Mouse (Mus musculus): ENCODE data around the gene Etfa. TPM values are rescaled to one million over a fixed set of nuclear protein-coding genes. Genes with fewer than 3 reads are reported as not detected.

The Etfa gene
- total RNA-seq (2021), result 10 to 100 TPM; 37.0 to 42.5 TPM
- long read RNA-seq, experiment 1, transcript Etfa-201 (12 exons, 1,392 nt), result major isoform, 62 of 70 reads
- long read RNA-seq, experiment 1, partial matches to known transcripts, result 4 of 70 reads
- long read RNA-seq, experiment 1, other reads (novel, unspliced or antisense), result 4 of 70 reads
- long read RNA-seq, experiment 2, transcript Etfa-201 (12 exons, 1,392 nt), result major isoform, 62 of 72 reads
- long read RNA-seq, experiment 2, partial matches to known transcripts, result 7 of 72 reads
- long read RNA-seq, experiment 2, other reads (novel, unspliced or antisense), result 3 of 72 reads

GRCm38 (mm10) chr9:55512027-55512543, at the start of gene Etfa:
Gene Etfa (minus strand): TSS chr9:55512243.
- DNase-seq (ENCODE audit: low spot score in 2 of 2), result peak; percentile 92 to 95

- DNase-seq (ENCODE audit: low spot score in 2 of 2), result no peak
Observed at GRCm38 (mm10) chr9:55560960-55561359, 48.9 kb upstream of the Etfa start.

- DNase-seq (ENCODE audit: low spot score in 2 of 2), result no peak
Observed at GRCm38 (mm10) chr9:55554986-55555385, 42.9 kb upstream of the Etfa start.

GRCm38 (mm10) chr9:55549302-55549890, 37.4 kb upstream of the Etfa start:
- no peak for DNase-seq (ENCODE audit: low spot score in 2 of 2)

- no peak for DNase-seq (ENCODE audit: low spot score in 2 of 2)
Observed at GRCm38 (mm10) chr9:55548871-55549270, 36.8 kb upstream of the Etfa start.

GRCm38 (mm10) chr9:55546176-55547010, 34.4 kb upstream of the Etfa start:
- DNase-seq (ENCODE audit: low spot score in 2 of 2), result peak in 1 of 2 experiments; percentile 3

GRCm38 (mm10) chr9:55545556-55546175, 33.6 kb upstream of the Etfa start:
- DNase-seq (ENCODE audit: low spot score in 2 of 2), result peak in 1 of 2 experiments; percentile 4

- peak in 1 of 2 experiments; percentile 8 for DNase-seq (ENCODE audit: low spot score in 2 of 2)
Observed at GRCm38 (mm10) chr9:55544861-55545555, 33.0 kb upstream of the Etfa start.

- peak; percentile 5 to 18 for DNase-seq (ENCODE audit: low spot score in 2 of 2)
Observed at GRCm38 (mm10) chr9:55543703-55544401, 31.8 kb upstream of the Etfa start.

- DNase-seq (ENCODE audit: low spot score in 2 of 2), result peak in 1 of 2 experiments; percentile 12
Observed at GRCm38 (mm10) chr9:55543336-55543702, 31.3 kb upstream of the Etfa start.

GRCm38 (mm10) chr9:55542366-55543325, 30.6 kb upstream of the Etfa start:
- DNase-seq (ENCODE audit: low spot score in 2 of 2), result peak in 1 of 2 experiments; percentile 3

GRCm38 (mm10) chr9:55541681-55542365, 29.8 kb upstream of the Etfa start:
- DNase-seq (ENCODE audit: low spot score in 2 of 2), result peak in 1 of 2 experiments; percentile 18

- DNase-seq (ENCODE audit: low spot score in 2 of 2), result peak in 1 of 2 experiments; percentile 7
Observed at GRCm38 (mm10) chr9:55540888-55541287, 28.8 kb upstream of the Etfa start.

GRCm38 (mm10) chr9:55540391-55540770, 28.3 kb upstream of the Etfa start:
- peak in 1 of 2 experiments; percentile 5 for DNase-seq (ENCODE audit: low spot score in 2 of 2)

- no peak for DNase-seq (ENCODE audit: low spot score in 2 of 2)
Observed at GRCm38 (mm10) chr9:55539661-55540390, 27.8 kb upstream of the Etfa start.

- no peak for DNase-seq (ENCODE audit: low spot score in 2 of 2)
Observed at GRCm38 (mm10) chr9:55539006-55539405, 27.0 kb upstream of the Etfa start.

GRCm38 (mm10) chr9:55538377-55538776, 26.3 kb upstream of the Etfa start, which contains the start of gene Isl2:
Gene Isl2 (plus strand): TSS chr9:55538672.
- no peak for DNase-seq (ENCODE audit: low spot score in 2 of 2)
